Mouse (Mus musculus): ENCODE measurements around the gene Taf1d. TPM values are rescaled to one million over a fixed set of nuclear protein-coding genes. Genes with fewer than 3 reads are reported as not detected.
"Not testable (repeated sequence)": the region's sequence is repeated elsewhere in the genome, so short reads cannot be mapped to it uniquely, and the experiment has no call there.

Gene Taf1d
- polyA plus RNA-seq, 1 experiment from 2014 or later = 55.7 TPM

- H3K27me3 ChIP-seq = no peaks in the 10 kb centered on the region
- H3K9ac ChIP-seq (replicated peaks) = no peak overlapping the region
- ATAC-seq = no peak
- 49% methylated on average over 6 of the region's 6 CpGs for WGBS
- H3K27ac ChIP-seq = no peak overlapping the region
- H3K36me3 ChIP-seq = peaks cover 28% of the 10 kb centered on the region
- no peaks in the 10 kb centered on the region for H3K9me3 ChIP-seq
- H3K4me1 ChIP-seq (replicated peaks) = no peaks in the 10 kb centered on the region
- no peak overlapping the region for H3K4me2 ChIP-seq (replicated peaks)
- no peak overlapping the region for H3K4me3 ChIP-seq (replicated peaks)
These were observed 18.2 kb upstream of the Taf1d start for GRCm38 (mm10) chr9:15287846-15288245.

- 90% methylated on average over 3 of the region's 3 CpGs for WGBS
These were observed 17.6 kb upstream of the Taf1d start for GRCm38 (mm10) chr9:15288402-15288801.

GRCm38 (mm10) chr9:15289251-15289650, 16.8 kb upstream of the Taf1d start:
- Histone ChIP-seq H3K9me3 (no peaks in the 10 kb centered on the region), H3K4me3 (replicated peaks) (no peak overlapping the region), H3K4me2 (replicated peaks) (no peak overlapping the region), H3K9ac (replicated peaks) (no peak overlapping the region), H3K27ac (no peak overlapping the region), H3K36me3 (peaks cover 31% of the 10 kb centered on the region), H3K4me1 (replicated peaks) (no peaks in the 10 kb centered on the region), H3K27me3 (no peaks in the 10 kb centered on the region)
- WGBS = 88% methylated on average over 6 of the region's 6 CpGs
- no peak for ATAC-seq

More at GRCm38 (mm10) chr9:15288402-15288801, 17.6 kb upstream of the Taf1d start:
- Histone ChIP-seq H3K4me2 (replicated peaks) (no peak overlapping the region), H3K27ac (no peak overlapping the region), H3K9me3 (no peaks in the 10 kb centered on the region), H3K4me1 (replicated peaks) (no peaks in the 10 kb centered on the region), H3K27me3 (no peaks in the 10 kb centered on the region), H3K4me3 (replicated peaks) (no peak overlapping the region), H3K9ac (replicated peaks) (no peak overlapping the region), H3K36me3 (peaks cover 28% of the 10 kb centered on the region)
- no peak for ATAC-seq

- no peak overlapping the region for H3K27ac ChIP-seq
- no peaks in the 10 kb centered on the region for H3K9me3 ChIP-seq
- H3K27me3 ChIP-seq = no peaks in the 10 kb centered on the region
- no peak overlapping the region for H3K4me3 ChIP-seq (replicated peaks)
- no peaks in the 10 kb centered on the region for H3K4me1 ChIP-seq (replicated peaks)
- WGBS = 89% methylated on average over 7 of the region's 7 CpGs
- H3K9ac ChIP-seq (replicated peaks) = no peak overlapping the region
- no peak overlapping the region for H3K4me2 ChIP-seq (replicated peaks)
- peaks cover 3% of the 10 kb centered on the region; the same call in 1 of the 2 replicates for H3K36me3 ChIP-seq
- no peak for ATAC-seq
These were observed 8.9 kb upstream of the Taf1d start for GRCm38 (mm10) chr9:15297112-15297511.

GRCm38 (mm10) chr9:15298451-15298850, 7.6 kb upstream of the Taf1d start:
- Histone ChIP-seq H3K27me3 (no peaks in the 10 kb centered on the region), H3K9me3 (no peaks in the 10 kb centered on the region), H3K4me1 (replicated peaks) (no peaks in the 10 kb centered on the region), H3K4me3 (replicated peaks) (no peak overlapping the region), H3K4me2 (replicated peaks) (no peak overlapping the region), H3K27ac (no peak overlapping the region), H3K36me3 (peaks cover 3% of the 10 kb centered on the region; the same call in 1 of the 2 replicates), H3K9ac (replicated peaks) (no peak overlapping the region)
- WGBS = 64% methylated on average over 2 of the region's 2 CpGs
- no peak for ATAC-seq

- Histone ChIP-seq H3K27ac (no peak overlapping the region), H3K4me3 (replicated peaks) (no peak overlapping the region), H3K4me2 (replicated peaks) (no peak overlapping the region), H3K27me3 (no peaks in the 10 kb centered on the region), H3K9me3 (no peaks in the 10 kb centered on the region), H3K36me3 (no peaks in the 10 kb centered on the region; the same call in 1 of the 2 replicates), H3K4me1 (replicated peaks) (no peaks in the 10 kb centered on the region; the same call in 1 of the 2 replicates), H3K9ac (replicated peaks) (no peak overlapping the region)
- 84% methylated on average over 5 of the region's 5 CpGs for WGBS
- no peak for ATAC-seq
These were observed 6.0 kb upstream of the Taf1d start for GRCm38 (mm10) chr9:15300056-15300455.

GRCm38 (mm10) chr9:15301399-15301798, 4.6 kb upstream of the Taf1d start:
- 75% methylated on average over 6 of the region's 6 CpGs for WGBS
- no peak for ATAC-seq
- H3K4me2 ChIP-seq (replicated peaks) = no peak overlapping the region
- H3K4me3 ChIP-seq (replicated peaks) = no peak overlapping the region
- no peaks in the 10 kb centered on the region; the same call in 1 of the 2 replicates for H3K36me3 ChIP-seq
- H3K9ac ChIP-seq (replicated peaks) = no peak overlapping the region
- H3K4me1 ChIP-seq (replicated peaks) = peaks cover 2% of the 10 kb centered on the region; the same call in 1 of the 2 replicates
- no peaks in the 10 kb centered on the region for H3K9me3 ChIP-seq
- H3K27ac ChIP-seq = no peak overlapping the region
- H3K27me3 ChIP-seq = no peaks in the 10 kb centered on the region

- H3K4me2 ChIP-seq (replicated peaks); H3K4me3 ChIP-seq (replicated peaks); H3K4me1 ChIP-seq (replicated peaks); H3K9ac ChIP-seq (replicated peaks); H3K27me3 ChIP-seq; ATAC-seq; H3K9me3 ChIP-seq; H3K36me3 ChIP-seq; H3K27ac ChIP-seq: not testable (repeated sequence)
- 78% methylated on average over 6 of the region's 6 CpGs for WGBS
These were observed 4.0 kb upstream of the Taf1d start for GRCm38 (mm10) chr9:15302006-15302405.

GRCm38 (mm10) chr9:15302881-15303280, 3.1 kb upstream of the Taf1d start:
- Histone ChIP-seq H3K9me3 (no peaks in the 10 kb centered on the region), H3K27me3 (no peaks in the 10 kb centered on the region), H3K4me2 (replicated peaks) (no peak overlapping the region), H3K27ac (no peak overlapping the region), H3K4me3 (replicated peaks) (no peak overlapping the region), H3K36me3 (no peaks in the 10 kb centered on the region), H3K9ac (replicated peaks) (no peak overlapping the region), H3K4me1 (replicated peaks) (peaks cover 15% of the 10 kb centered on the region)
- WGBS = 80% methylated on average over 2 of the region's 2 CpGs
- no peak for ATAC-seq

GRCm38 (mm10) chr9:15306398-15307119, 545 bp downstream of the Taf1d start, which contains the start of gene 4931406C07Rik:
TSS of gene 4931406C07Rik (minus strand) at chr9:15306448.
- H3K4me1 ChIP-seq (replicated peaks) = peaks cover 37% of the 10 kb centered on the region
- peaks cover 26% of the 10 kb centered on the region for H3K36me3 ChIP-seq
- peak; percentile 91 for ATAC-seq
- H3K9ac ChIP-seq (replicated peaks) = peak within 1 kb of the TSS; percentile 92
- H3K4me2 ChIP-seq (replicated peaks) = peak within 1 kb of the TSS; percentile 91
- H3K27ac ChIP-seq = peak within 1 kb of the TSS; percentile 89
- H3K4me3 ChIP-seq (replicated peaks) = peak within 1 kb of the TSS; percentile 77
- WGBS = under 1% methylated on average over 35 of the region's 35 CpGs
- no peaks in the 10 kb centered on the region for H3K27me3 ChIP-seq
- H3K9me3 ChIP-seq = no peaks in the 10 kb centered on the region

- WGBS = 10% methylated on average over 6 of the region's 6 CpGs
- Histone ChIP-seq H3K27ac (no peak overlapping the region), H3K36me3 (peaks cover 32% of the 10 kb centered on the region)
These were observed 1.2 kb downstream of the Taf1d start for GRCm38 (mm10) chr9:15307257-15307656.

GRCm38 (mm10) chr9:15308254-15308653, 2.2 kb downstream of the Taf1d start:
- Histone ChIP-seq H3K27ac (no peak overlapping the region), H3K9ac (replicated peaks) (no peak overlapping the region), H3K4me2 (replicated peaks) (no peak overlapping the region), H3K36me3 (peaks cover 39% of the 10 kb centered on the region), H3K27me3 (no peaks in the 10 kb centered on the region), H3K4me1 (replicated peaks) (peaks cover 37% of the 10 kb centered on the region), H3K4me3 (replicated peaks) (no peak overlapping the region), H3K9me3 (no peaks in the 10 kb centered on the region)
- 57% methylated on average over 2 of the region's 2 CpGs for WGBS
- ATAC-seq = no peak

More at GRCm38 (mm10) chr9:15307257-15307656, 1.2 kb downstream of the Taf1d start:
- Histone ChIP-seq H3K9ac (replicated peaks) (peak overlapping the region; percentile 92), H3K9me3 (no peaks in the 10 kb centered on the region), H3K27me3 (no peaks in the 10 kb centered on the region), H3K4me3 (replicated peaks) (peak overlapping the region; percentile 77), H3K4me2 (replicated peaks) (peak overlapping the region; percentile 91), H3K4me1 (replicated peaks) (peaks cover 37% of the 10 kb centered on the region)
- ATAC-seq = no peak
